Mouse (Mus musculus): ENCODE measurements at regions not wholly inside any gene's neighbourhood (a gene's known extent, or its start where the extent isn't known, plus 50 kb on each side); places are given as distances from the start of the nearest gene placed in this dataset.
A peak's percentile ranks its signal among the peaks of the same experiment; 100 is the strongest.

GRCm38 (mm10) chr1:155041592-155041991 lies 57.8 kb downstream of the Ier5 start:
- DNase-seq, result no peak

DNA sequence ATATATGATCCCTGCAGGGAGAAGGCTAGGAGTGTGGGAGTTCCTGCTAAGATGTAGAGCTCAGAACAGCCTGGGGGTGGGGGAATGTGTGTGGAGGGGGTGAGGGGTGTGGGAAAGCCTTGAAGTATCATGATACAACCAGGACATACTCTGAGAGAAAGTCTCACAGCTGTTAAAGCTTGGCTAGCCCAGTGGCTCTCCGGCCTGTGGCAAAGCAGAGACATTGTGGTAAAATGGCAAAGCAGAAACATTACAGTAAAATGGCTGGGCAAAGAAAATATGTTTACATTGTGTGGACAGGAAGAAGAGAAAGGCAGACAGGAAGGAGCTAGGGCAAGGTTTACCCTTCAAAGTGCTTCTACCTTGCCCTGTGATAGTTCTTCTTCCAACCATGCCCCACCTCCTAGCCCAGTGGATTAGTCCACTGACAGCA lies 58.5 kb downstream of the Ier5 start:
- DNase-seq, result no peak

DNA sequence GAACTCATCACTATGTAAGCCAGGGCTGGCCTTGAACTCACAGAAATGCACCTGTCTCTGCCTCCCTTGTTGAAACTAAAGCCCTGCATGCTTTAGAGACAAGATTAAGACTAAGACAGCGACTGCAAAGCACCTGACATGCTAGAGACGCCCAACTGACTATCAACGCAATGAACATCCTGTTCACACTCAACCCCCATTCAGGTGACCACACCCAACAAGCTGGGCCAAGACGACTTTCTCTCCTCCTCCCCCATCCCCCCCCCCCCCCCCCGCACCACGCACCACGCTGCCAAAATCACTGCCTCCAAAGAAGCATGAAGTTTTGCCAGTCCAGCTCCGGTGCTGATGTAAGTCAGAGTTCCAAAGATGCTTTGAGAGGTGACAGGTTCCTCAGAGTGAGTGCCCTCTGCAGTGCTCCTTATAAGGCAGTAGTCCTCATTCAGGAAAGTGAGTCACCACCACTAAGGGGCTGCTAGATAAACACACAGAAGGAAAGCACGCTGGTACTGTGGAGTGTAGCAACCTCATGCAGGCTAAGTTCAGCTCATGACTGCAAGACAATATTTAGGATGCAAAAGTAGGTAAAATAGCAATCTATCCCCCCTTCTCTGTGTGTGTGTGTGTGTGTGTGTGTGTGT lies 59.2 kb downstream of the Ier5 start:
- peak in 1 of 2 experiments; percentile 35 for DNase-seq

GRCm38 (mm10) chr1:155038631-155039625 lies 60.5 kb downstream of the Ier5 start:
- DNase-seq, result no peak

GRCm38 (mm10) chr1:155037479-155037878 lies 62.0 kb downstream of the Ier5 start:
- no peak for DNase-seq

DNA sequence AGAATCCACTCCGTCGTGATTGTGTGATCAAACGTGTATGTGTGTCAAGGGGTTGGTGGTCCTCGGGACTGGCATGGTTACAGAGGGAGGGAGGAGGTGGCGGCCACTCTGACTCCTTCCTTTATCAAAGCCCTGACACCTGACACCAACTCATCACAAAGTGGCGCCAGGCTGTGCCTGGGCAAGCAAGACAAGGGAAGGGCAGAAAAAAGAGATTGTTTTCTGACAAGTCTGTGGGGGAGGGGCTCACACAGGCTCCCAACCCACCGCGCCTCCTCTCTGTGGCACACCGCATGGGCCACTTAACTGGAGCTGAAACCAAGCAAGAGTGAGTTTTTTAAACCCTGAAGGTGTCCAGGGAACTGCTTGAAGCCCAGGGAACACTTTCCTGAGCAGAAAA lies 68.5 kb downstream of the Ier5 start:
- DNase-seq, result peak in 1 of 2 experiments; percentile 29

DNA sequence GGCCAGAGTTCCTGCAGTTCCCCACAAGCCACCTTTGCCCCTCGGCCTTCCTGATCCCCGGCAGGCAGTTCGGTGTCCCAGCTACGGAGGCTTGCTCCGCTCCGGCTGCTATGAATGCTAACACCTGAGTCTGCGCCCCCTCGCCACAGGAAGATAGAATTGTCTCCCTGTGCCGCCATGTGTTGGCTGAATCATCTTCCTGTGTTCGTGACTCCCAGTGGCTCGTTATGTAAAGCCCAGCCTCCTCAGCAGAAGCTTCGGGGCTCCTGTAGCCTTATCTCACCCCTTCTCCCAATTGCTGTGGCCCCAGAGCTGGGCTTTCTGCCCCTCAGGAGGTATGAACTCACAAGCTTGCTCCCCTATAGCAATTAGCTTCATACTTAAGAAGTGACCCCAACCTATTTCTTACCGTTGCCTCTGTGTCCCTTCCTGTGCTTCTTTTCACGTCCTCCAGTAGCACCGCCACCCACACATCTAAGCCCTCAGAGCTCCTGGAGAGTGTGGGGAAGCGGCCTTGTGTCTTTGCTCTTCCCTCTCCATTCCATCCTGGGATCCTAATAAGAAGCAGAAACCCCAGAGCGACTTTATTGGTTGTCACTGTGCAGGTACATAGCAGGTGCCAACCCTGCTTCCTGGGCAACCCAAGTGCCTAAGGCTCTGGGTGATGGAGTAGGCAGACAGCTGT lies 70.1 kb downstream of the Ier5 start:
- peak; percentile 72 to 79 for DNase-seq

DNA sequence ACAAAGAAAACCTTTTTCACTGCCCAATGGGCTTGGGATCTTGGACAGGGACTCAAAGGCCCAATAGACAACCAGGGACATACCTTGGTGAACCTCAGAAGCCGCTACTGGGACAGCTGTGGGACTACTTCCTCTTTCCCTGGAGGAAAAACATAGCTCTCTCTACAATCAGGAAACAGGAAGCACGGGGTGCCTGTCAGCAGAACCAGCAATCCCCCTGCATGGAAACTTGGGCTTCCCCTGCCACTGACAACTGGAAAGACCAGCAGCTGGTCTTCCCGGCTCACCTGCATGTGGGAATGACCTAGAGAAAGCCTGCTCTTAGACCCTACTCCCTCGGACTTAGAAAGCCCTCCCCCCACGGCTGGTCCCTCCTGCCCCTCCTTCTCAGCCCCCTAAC lies 70.7 kb downstream of the Ier5 start:
- peak in 1 of 2 experiments; percentile 49 for DNase-seq

DNA sequence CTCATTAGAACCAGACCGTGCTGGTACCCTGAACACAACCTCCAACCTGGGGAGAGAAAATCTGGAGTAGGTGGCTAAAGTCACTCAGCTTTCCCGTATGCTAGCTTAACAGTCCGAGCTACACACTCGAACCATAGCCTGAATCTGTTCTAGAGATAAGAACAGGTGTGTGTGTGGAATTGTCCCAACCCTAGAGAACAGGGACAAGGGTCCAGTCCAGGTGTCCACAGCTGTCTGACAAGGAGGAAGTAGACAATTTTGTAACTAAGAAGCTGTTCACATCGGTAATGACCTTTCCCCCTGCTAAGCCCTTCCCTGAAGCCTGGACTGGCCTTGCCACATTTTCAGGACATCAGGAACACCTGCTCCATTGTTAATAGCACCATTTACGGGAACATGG lies 71.3 kb downstream of the Ier5 start:
- no peak for DNase-seq

DNA sequence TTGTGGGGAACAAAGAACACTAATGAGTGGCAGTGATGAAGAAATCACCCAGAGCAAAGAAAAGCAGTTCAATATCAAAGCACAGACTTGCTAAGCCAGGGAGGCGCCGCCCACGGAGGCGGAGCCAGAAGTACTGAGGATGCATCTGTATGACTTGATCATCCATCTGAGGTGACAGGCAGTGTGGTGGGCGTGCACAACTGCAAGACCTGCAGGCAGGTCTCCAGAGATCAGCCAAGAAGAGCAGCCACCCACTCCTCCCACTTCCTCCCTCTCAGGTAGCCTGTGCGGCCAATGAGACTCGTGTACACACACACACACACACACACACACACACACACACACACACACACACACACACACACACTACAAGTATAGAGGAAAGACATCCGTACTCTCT lies 71.9 kb downstream of the Ier5 start:
- DNase-seq, result peak; percentile 80 to 89

DNA sequence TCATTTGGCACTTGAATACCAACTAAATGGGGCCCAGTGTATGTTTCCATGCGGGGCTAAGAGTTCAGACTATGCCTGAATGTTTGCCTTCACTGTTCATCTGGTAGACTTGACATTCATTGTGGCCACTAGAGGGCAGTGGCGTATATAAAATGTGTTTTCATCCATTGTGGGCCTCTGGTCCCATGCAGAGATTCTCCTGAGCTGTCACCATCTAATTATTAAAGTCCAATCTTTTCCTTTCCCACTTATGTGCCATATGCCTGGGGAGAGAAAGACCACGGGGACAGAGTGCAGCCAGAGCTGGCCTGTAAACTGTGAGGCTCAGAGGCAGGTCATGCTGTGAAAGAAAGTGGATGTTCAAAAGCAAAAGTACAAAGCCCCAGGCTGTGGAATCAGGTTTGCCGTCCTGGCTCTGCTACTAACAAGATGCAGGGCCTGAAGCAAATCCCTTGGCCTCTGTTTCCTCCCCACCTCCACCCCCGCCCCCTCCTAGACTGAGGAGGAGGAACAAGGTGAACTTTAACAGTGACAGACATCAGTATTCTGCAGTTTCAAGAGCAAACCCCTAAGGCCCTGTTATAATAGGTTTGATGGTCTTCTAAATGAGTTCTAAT lies 73.5 kb downstream of the Ier5 start:
- peak; percentile 59 to 68 for DNase-seq

- no peak for DNase-seq
These were observed 76.1 kb downstream of the Ier5 start for GRCm38 (mm10) chr1:155023324-155023723.

DNA sequence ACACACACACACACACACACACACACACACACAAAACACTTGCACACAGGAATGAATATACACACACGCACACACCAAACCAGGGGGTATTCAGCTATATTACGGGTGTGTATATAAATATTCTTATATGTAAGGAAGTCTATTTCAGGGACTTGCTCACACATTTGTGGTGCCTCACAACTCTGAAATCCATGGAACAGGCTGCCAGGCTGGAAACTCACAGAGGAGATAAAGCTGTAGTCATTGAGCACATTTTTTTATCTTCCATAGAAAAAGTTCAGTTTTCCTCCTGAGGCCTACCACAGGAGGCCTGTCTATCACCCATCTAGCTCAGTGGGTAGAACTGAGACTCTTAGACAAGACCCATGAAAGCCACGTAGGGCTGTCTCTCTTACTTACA lies 83.8 kb downstream of the Ier5 start:
- DNase-seq, result no peak

GRCm38 (mm10) chr1:155014944-155015343 lies 84.5 kb downstream of the Ier5 start:
- DNase-seq, result no peak

GRCm38 (mm10) chr1:155013784-155014183 lies 85.7 kb downstream of the Ier5 start:
- DNase-seq, result no peak

DNA sequence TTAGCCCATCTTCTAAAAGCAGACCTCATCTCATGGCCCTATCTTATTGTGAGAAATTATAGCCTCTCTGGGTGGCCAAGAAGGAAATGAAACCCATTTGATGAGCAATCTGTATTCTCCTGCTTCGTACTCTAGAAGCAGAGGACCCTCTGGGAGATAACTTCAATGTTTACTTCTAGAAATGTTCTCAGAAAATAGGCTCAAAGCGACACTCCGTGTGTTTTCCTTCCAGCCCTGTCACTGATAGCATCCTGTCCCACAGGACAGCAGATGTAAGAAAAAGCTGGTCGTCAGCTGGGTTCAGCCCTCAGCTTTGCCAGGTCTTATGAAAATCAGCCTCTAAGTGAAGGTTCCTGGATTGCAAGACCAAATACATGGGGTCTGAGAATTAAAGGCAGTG lies 86.1 kb downstream of the Ier5 start:
- no peak for DNase-seq

GRCm38 (mm10) chr1:155006539-155007486 lies 92.6 kb downstream of the Ier5 start:
- DNase-seq, result peak; percentile 76 to 82

DNA sequence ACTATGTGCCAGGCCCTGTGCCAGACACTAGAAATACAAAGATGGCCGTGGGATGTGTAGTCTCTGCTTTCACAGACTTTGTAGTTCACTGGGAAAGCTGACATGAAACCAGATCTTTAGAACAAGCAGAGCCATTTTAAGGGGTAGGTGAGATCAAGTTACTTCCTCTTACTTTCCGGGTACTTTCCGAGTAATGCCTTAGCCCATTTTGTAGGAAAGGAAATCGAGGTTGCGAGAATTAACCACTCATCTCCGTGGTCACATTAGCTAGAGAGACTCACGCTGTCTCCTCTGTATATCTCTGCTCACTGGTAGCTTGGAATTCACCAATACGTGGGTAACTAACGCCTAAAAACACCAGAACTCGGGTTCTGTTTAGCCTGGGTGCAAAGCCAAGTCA lies 93.3 kb downstream of the Ier5 start:
- no peak for DNase-seq

- DNase-seq, result no peak
These were observed 99.1 kb downstream of the Ier5 start for GRCm38 (mm10) chr1:155000301-155000700.

- no peak for DNase-seq
These were observed 99.8 kb downstream of the Ier5 start for GRCm38 (mm10) chr1:154999501-155000131.

- no peak for DNase-seq
These were observed 103.6 kb downstream of the Ier5 start for GRCm38 (mm10) chr1:154995778-154996390.
